Mouse (Mus musculus) E14TG2a.4 (cell line): ENCODE measurements at regions not wholly inside any gene's neighbourhood (a gene's known extent, or its start where the extent isn't known, plus 50 kb on each side); places are given as distances from the start of the nearest gene placed in this dataset.

Experiments used
- CTCF ChIP-seq: conservative IDR thresholded peaks from 2 replicates; pipeline ENCODE4 v1.5.1; 2014; ENCODE audit warnings: low read length
- NANOG ChIP-seq: IDR thresholded peaks from 2 replicates; pipeline ENCODE4 v1.6.1; 2014; ENCODE audit warnings: borderline replicate concordance, low read length, mixed read lengths

GRCm38 (mm10) chr6:100148751-100149457 lies 138.4 kb downstream of the Rybp start:
- no peak for TF ChIP-seq NANOG
- TF ChIP-seq CTCF: no peak
